Mouse (Mus musculus) layer of hippocampus, postnatal 14 days (tissue): ENCODE data around the gene Ptpdc1. TPM values are rescaled to one million over a fixed set of nuclear protein-coding genes. Genes with fewer than 3 reads are reported as not detected.

Experiments
- DNase-seq, 2 experiments: peaks; one replicate each; pipeline ENCODE4 v3.0.0; 2021 to 2022; ENCODE audit warnings: low spot score in 2 of 2, mixed read lengths in 1 of 2
- total RNA-seq, 2 experiments: library from RNA; stranded (reverse); gene quantifications; 2 replicates each; pipeline ENCODE4 v1.2.3; 2021

The Ptpdc1 gene
- total RNA-seq, 2 experiments from 2014 or later: 38.2 to 43.0 TPM

DNA sequence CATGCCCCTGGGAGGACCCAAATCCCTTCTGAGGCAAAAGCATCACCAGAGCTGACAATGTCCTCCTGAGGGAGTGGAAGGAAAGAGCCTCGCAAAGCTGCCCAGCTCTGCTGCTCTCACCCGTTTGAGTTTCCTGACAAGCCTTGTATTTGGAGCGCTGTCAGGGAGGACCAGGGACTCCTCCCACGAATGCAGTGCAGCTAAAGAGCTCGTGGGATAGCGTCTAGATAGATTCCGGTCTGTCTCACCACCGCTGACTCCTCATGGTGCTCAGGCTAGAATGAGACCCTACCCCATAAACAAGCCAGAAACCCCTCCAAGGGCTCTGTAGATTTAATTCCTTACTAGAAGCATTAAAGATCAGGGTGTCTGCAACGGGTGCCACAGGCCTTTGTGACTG is 32.3 kb upstream of the Ptpdc1 start:
- no peak for DNase-seq

DNA sequence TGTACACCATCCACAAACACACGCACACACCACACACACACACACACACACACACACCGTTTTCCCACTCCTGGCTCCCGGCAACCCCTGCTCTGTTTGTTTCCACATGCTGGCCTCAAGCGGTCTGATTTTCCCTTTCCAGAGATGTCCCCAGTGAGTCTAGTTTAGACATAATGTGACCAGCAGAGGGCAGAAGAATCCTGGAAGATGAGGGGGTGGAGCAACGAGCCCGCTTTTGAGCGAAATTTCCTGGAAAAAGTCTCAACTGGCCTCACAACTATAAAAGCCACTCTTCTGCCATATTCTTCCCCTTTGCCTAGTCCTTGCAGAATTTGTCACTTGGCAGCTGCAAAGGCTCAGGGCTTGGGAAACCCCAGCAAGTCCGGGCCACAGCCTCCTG is 30.2 kb upstream of the Ptpdc1 start:
- peak; percentile 56 to 77 for DNase-seq

DNA sequence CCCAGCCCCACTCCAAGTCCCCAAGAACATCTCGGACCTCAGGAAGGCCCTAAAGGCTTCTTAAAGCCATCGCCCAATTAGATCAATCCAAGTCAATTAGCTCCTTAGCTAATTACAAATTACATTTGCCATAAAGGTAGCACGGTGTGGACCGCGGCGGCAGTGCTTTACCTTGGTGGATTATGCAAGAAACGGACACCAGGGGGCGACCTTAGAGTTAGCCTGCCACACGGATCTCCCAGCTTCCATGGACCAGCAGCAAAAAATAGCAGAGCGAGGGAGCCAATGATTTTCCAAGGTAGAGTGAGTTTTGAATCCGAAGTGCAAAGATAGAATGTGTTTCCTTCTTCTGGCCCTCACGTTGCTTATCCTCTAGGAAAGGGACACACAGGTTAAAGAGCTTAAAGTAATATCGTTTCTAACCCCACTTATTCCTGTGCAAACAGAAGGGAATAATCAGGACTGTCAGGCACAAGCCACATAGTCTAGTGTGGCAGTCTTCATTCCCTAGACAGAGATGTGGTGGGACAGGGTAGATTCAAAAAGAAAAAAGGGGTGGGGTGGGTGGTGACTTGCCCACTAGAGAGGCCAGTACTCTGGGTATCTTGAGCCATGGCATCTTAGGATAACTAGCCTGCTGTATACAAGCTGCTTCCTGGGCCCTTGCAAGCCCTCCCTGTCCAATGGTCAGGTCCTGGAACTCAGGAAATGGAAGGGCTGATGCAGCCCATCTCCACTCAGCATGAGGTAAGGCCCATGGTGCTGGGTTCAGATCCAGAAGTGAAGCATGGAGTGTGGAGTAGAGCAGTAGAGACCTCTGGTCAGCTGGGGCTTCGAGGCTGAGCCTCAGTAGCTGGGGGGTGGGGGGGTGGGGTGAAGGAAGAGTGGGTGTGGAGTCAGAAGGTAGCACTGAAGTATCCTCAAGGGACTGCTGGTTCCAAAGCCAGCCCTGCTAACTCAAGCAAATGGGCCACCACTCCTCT is 28.6 kb upstream of the Ptpdc1 start:
- DNase-seq: peak in 1 of 2 experiments; percentile 72

DNA sequence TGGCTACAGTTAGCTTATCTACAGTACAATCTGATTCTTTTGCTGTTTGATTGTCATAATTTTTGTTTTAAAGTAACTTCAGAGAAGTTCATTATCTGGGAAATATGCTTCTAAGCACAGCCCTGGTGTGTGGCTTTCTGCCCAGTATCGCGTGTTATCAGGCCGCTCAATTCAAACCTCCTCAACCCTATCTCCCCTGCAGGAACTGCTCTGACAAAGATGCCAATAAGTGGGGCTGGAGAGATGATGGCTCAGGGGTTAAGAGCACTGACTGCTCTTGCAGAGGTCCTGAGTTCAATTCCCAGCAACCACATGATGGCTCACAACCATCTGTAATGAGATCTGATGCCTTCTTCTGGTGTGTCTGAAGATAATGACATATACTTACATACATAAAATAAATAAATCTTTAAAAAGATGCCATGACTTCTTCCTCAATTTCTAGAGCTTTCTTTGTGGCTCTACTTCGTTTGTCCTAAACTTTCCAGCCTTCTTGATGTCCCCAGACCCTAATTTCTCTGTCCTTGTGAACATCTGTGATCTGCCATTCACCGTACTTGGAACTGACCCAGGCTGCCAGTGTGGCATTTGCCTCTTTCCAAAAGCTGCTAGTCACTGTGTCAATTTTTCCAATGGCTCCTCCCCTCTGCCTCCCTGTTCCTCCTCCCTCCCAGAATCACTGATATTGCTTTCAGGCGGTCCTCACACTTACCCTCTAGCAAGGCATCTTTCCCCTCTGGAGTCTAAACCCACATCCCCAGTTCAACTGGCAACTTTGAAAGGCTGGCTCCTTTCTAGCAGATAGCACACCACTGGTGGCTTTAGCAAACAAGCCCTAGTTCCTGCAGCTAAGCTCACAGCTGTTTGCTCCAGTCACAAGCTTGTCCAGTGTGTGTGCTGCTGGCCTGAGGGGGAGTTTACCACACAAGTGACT is 25.9 kb upstream of the Ptpdc1 start:
- DNase-seq: no peak

DNA sequence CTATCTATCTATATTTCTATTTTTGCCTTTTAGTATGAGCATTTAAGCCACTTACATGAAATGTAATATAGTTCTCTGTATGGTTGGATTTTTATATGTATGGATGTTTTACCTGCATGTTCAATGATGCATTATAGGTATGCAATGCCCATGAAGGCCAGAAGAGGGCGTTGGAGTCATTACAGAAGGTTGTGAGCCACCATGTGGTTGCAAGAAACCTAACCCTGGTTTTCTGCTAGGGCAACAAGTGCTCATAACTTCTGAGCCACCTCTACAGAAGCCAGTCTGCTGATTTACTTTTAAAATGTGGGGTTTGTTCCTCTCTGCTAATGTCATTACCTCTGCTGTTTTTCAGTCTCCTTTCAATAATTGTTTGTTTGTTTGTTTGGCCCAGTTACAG is 25.2 kb upstream of the Ptpdc1 start:
- DNase-seq: no peak

DNA sequence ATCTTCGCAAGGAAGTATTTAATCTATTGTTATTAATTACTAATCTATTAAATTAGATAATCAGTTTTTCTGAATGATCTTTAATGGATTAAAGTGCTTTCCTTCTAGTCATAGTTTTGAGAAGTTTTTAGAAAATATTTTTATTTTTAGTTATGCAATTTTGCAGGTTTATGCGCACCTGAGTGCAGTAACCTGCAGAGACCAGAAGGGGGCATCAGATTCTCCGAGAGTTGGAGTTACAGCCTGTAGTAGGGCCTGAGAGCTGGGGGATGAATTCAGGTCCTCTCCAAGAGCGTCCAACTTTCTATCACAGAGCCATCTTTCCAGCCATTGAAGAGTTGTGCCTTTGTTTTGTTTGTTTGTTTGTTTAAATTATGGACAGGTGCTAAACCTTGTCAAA is 21.2 kb upstream of the Ptpdc1 start:
- DNase-seq: no peak

DNA sequence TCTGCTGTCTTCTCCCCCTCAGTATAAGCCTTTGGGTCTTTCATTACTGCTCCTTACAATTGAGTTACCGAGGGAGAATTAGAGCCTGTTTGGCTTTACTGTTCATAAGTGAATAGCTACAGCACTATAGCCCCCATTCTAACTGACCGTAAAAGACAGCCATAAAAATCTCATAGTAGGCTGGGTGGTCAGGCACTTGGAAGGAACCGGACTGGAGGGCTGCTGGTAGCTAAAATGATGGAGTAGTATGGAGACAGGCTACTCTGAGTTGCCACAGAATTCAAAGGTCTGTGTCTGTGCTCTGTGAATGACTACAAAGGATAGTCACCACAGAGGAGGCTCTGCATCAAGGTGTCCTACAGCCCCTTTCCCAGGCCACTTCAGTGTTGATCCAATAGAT is 18.5 kb upstream of the Ptpdc1 start:
- DNase-seq: no peak

DNA sequence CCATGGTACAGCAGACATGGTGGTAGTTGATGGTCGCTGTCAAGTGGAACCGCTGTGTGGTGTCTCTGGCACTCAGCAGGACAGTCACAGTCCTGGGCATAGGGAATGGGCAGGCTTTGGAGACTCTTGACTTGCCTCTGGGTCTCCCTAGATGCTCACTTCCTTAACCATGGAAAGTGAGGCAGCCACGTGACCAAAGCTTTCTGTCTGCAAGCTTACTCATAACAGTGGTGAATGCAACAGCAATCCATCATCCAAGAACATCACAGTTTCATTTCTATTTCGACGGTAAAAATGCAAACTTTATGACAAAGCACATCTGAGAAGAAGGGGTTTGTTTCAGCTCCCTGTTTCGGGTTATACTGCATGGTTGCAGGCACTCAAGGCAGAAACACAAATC is 17.6 kb upstream of the Ptpdc1 start:
- no peak for DNase-seq

DNA sequence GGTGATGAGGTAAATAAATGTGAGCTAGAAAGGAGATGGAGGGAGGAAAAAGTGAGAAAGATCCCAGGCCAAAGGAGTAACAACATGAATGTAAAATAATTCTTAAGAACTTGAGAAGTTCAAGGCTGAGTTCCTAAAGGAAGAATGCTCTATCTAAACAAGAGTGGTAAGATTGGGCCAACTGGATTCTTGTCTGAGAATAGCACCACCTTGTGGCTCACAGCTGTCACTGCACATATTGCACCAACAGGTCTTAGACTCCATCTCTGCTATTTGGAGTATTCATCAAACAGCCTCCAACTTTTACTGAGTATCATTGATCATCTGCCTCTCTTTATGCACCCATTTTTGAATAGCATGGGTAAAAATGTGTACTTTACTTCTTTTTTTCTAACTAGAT is 14.1 kb upstream of the Ptpdc1 start:
- peak in 1 of 2 experiments; percentile 79 for DNase-seq

DNA sequence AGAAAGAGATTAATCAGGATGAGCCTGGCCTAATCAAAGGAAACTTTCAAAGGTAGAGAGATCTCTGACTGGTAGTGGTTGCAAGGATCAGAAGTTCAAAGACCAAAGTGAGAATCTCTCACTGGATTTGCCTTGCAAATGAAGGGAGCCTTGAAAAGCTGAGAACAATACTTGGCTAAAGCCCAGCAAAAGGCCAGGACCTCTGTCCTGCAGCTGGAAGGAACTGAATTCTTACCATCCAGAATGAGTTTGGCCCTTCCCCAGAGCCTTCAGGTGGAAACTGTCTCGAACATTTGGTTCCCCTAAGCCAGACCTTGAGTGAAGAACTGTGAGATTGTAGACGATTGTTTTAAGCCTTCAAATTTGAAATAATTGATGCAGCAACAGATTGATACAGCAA is 12.2 kb upstream of the Ptpdc1 start:
- no peak for DNase-seq

DNA sequence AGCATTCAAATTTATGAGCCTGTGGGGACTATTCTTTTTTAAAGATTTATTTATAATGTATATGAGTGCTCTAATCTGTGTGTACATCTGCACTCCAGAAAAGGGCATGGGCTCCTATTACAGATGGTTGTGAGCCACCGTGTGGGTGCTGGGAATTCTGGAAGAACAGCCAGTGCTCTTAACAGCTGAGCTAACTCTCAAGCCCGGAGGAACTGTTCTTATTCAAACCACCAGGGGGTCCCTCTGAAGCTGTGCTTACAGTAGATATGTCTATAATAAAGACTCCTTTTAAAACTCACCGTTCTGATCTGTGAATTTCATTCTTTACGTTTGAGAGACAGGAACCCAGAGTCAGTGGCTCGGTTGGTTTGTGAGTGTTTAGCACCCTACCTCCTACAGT is 6.2 kb upstream of the Ptpdc1 start:
- no peak for DNase-seq

DNA sequence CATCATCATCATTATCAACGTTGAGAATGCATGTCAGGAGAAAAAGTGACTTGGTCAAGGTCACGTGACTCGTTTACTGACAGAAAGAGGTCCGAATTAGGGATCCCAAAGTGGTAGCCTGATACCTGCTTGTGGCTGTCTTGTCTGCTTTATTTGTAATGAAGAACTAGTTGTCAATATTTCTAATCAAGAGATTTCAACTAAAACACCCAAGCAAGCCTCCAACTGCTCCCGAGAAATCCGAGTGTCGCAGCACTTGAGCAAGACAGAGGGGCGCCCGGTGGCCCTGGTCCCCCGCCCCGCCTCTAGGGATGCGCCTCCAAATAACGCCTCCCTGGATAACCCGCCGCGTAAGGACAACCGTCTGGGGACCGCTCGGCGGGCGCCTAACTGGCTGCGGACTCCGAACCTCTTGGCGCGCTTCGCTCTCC is 481 bp downstream of the Ptpdc1 start:
- peak in 1 of 2 experiments; percentile 22 for DNase-seq

DNA sequence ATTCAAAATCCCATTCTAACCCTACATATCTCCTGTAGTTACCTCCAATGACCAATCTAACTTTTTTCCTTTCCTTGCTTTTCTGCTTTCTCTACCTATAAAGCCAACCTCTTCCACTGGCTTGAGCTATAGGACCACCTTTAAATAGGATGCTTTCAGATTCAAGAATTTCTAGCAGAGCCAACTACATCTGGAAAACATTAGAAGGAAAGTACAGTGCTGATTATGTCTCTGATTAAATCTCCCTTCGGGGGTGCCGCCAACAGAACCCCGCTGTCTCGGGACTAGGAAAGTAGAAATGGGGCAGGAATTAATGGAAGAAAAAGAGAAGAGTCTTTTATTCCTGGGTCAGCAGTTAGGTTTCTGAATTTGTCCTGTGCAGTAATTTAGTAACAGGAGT is 6.6 kb downstream of the Ptpdc1 start:
- no peak for DNase-seq

DNA sequence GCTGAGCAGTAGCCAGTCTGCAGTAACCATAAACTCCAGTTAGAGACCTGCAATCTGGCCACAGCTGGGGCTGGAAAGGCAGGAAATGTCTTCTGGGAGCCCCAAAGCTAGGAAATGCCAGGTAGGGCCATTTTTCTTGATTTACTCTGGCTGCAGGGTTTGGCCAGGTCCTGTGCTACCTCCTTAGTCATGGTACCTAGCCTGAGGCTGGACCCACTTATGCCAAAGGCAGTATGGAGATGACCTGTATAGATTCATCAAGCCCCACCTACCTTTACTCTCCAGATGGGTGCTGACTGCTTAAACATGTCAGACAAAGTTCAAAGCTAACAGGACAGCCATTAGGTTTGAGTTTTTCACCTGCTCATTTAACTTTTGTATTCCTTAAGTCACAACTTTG is 7.7 kb downstream of the Ptpdc1 start:
- DNase-seq: no peak

DNA sequence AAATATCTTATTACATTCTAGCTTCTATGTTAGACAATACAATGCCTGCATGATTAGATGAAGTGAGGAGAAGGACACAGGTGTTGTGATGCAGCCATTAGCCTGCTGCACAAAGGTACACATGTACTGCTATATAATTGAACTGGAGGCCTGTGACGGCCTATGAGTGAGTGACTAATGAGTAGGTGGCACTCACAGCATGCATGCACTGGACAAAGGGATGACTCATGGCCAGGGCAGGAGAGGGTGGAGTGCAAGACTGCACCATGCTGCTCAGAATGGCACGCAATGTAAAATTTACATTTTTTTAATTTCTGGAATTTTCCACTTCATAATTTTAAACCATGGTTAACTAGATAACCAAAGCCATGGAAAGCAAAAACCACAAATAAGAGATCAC is 10.9 kb downstream of the Ptpdc1 start:
- DNase-seq: no peak

DNA sequence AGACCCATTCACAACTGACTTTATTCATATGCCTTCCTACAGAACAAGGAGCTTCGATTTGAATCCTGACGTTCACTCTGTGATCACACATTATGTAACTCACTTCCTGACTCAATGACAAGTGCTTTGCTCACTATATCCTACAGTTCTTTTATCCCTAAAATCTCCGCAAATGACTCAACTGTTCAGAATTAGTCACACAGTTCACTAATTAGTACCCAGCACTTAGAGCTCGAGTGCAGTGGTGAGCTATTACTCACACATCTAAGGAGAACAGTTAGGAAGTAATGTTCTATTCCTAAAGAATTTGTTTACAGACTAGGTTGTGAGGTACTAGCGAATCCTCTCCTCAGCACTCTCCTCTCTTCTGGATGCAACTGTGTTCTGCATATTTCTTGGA is 16.4 kb downstream of the Ptpdc1 start:
- DNase-seq: no peak

DNA sequence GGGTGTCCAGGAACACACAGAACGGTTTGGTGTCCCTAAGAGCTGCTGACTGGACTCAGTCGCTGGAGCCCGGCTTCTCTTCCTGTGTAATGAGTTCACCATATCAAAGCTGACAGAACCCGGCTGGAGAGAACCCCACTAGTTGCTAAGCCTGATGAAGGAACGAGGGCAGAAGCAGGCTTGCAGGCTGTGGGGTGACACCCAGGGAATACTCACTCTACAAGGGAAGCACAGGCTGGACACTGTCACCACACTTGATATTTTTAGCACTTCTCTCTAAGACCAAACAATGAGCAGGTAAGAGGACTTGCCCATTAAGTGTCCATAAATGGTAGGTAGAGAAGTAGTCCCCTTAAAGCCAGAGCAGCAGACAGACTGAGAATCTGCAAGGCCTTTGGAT is 20.9 kb downstream of the Ptpdc1 start:
- no peak for DNase-seq

DNA sequence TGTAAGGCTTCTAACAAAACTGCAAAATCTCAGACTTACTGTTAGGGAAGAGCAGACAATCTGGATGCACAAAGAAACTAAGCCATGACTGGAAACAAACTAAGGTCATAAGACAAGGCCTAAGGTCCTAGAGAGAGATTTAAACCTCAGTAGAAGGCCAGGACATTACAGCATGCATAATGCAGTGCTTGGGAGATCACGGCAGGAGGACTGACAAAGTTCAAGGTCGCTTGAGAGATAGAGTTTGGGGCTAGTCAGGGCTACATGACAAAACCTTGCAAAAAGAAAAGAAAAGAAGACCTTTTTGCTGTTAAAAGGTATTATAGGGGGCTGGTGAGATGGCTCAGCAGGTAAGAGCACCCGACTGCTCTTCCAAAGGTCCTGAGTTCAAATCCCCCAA is 22.2 kb downstream of the Ptpdc1 start:
- DNase-seq: no peak

DNA sequence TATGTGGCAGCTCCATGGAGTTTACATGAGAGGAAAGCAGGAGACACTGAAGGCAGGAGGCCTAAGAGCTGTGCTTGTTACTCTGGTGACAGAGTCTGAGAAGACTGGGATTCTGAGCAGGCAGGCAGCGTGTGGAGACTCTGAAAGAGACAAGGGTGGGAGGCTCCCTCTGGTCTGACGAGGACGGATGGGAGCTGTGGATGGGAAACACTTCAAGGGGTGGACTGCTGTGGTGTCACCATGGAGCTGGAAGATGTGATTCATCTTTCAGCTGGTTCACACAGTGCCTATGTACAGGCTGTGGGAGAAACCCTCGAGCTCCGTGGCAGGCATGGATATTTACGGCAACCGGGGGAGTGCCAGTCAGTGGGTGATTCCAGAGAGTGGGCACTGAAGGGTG is 30.9 kb downstream of the Ptpdc1 start:
- peak in 1 of 2 experiments; percentile 24 for DNase-seq

DNA sequence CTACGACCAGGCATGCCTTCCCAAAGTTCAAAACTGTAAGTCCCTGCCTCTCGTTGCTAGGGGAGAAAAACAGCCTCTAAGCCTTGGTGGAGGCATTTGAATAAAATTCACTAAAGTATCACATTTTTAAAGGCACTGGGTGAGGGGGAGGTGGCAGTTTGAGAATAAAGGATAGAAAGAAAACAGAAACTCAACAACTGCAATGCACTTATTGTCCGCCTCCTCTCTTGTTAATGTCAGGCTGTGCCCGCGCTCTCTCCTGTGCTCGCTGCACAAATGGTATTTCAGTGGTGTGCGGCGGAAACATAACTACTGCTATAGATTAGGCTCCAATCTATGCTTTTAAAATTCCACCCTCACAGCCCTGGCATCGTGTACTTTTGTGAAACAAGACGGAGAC is 31.4 kb downstream of the Ptpdc1 start:
- peak in 1 of 2 experiments; percentile 46 for DNase-seq

DNA sequence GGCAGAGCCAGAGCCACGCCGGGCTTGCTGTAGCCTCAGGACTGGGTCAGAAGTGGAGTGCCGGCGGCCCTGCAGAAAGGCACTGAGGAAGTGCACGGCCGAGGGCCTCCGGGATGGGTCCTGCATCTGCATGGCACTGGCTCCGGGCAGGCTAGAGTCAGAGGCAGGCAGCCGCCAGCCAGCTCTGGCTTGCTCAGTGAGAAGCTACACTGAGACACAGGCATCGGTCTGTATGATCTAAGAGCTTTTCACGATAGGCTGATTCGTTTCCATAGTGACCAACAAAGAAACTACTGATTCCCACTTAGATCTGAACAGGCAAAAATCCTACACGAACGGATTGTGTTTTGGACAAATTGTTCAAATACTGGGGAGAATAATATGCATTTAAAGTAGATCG is 32.3 kb downstream of the Ptpdc1 start:
- DNase-seq: peak; percentile 40 to 65

DNA sequence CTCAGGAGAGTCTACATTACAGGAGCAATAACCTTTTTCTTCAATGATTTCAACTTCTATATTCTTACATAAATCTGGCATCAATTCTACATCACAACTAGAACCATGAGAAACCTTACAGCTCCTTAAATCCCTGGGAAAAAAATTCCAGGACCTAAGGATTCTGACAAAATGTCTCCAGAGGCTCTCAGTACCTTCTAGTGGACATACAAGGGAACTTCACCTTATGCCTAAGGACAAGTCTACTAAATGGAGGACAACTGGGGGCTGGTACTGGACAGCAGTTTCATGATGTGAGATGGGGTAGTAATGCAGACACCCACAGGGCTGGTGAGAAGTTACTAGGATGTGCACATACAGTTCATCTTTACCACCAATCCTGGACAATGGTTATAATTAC is 34.7 kb downstream of the Ptpdc1 start:
- no peak for DNase-seq
